Mouse (Mus musculus) neural tube, embryonic 13.5 days (tissue): ENCODE results near the gene Rnf150. TPM values are rescaled to one million over a fixed set of nuclear protein-coding genes. Genes with fewer than 3 reads are reported as not detected.
A peak's percentile ranks its signal among the peaks of the same experiment; 100 is the strongest.
"Not testable (repeated sequence)": the region's sequence is repeated elsewhere in the genome, so short reads cannot be mapped to it uniquely, and the experiment has no call there.

Experiments used
- ATAC-seq: fragments of 200-750 bp; cut with Nextera tagmentation; 2 replicates; pipeline ENCODE4 v1.8.0; 2017; ENCODE audit warnings: low read depth, mild to moderate bottlenecking, moderate TSS enrichment, moderate library complexity
- H3K27ac ChIP-seq: fragments of 300-500 bp; sonication (generic); replicated peaks from 2 replicates; pipeline ENCODE4 v1.5.1; 2015; ENCODE audit warnings: moderate library complexity, mild to moderate bottlenecking, inconsistent platforms
- H3K27me3 ChIP-seq: fragments of 300-500 bp; sonication (generic); 2 replicates; pipeline ENCODE4 v1.6.1; 2015; ENCODE audit warnings: mild to moderate bottlenecking, inconsistent platforms
- H3K36me3 ChIP-seq: fragments of 300-500 bp; sonication (generic); 2 replicates; pipeline ENCODE4 v1.6.1; 2015; ENCODE audit warnings: mild to moderate bottlenecking, inconsistent platforms
- H3K4me1 ChIP-seq: fragments of 300-500 bp; sonication (generic); replicated peaks from 2 replicates; pipeline ENCODE4 v1.6.1; 2015; ENCODE audit warnings: inconsistent platforms
- H3K4me2 ChIP-seq: fragments of 300-500 bp; sonication (generic); 2 replicates; pipeline ENCODE4 v1.6.1; 2015; ENCODE audit warnings: inconsistent platforms, mild to moderate bottlenecking, moderate library complexity
- H3K4me3 ChIP-seq: fragments of 300-500 bp; sonication (generic); 2 replicates; pipeline ENCODE4 v1.5.1; 2015; ENCODE audit warnings: mild to moderate bottlenecking, inconsistent platforms
- H3K9ac ChIP-seq: fragments of 300-500 bp; sonication (generic); 2 replicates; pipeline ENCODE4 v1.6.1; 2015; ENCODE audit warnings: moderate library complexity, mild to moderate bottlenecking, inconsistent platforms
- H3K9me3 ChIP-seq: fragments of 300-500 bp; sonication (generic); 2 replicates; pipeline ENCODE4 v1.6.1; 2016; ENCODE audit warnings: inconsistent platforms
- WGBS: fragments of 180-500 bp; shearing (Covaris S2); methylation state at CpG from one replicate; pipeline ENCODE4 v1.1.7; 2015; 5-methylcytosine and 5-hydroxymethylcytosine counted together
- polyA plus RNA-seq: library from polyadenylated mRNA; unstranded; fragments of >200 nt; fragmentation: Nextera tagmentation; extraction: Ambion mirVana; gene quantifications from 2 replicates; pipeline ENCODE4 v1.2.1, GENCODE M21; 2015

The Rnf150 gene
- polyA plus RNA-seq, 1 experiment from 2014 or later, result 3.0 TPM

- 96% methylated on average over 6 of the region's 6 CpGs for WGBS
- H3K4me1 ChIP-seq, result peaks cover 14% of the 10 kb centered on the region
- no peaks in the 10 kb centered on the region for H3K9me3 ChIP-seq
- ATAC-seq, result no peak
- H3K27me3 ChIP-seq, result no peaks in the 10 kb centered on the region
- H3K4me3 ChIP-seq, result no peak overlapping the region
- no peaks in the 10 kb centered on the region for H3K36me3 ChIP-seq
- H3K4me2 ChIP-seq, result no peak overlapping the region
- H3K9ac ChIP-seq, result no peak overlapping the region
- H3K27ac ChIP-seq, result no peak overlapping the region
These were observed 200.9 kb downstream of the Rnf150 start for GRCm38 (mm10) chr8:83064096-83064495.

- peaks cover 14% of the 10 kb centered on the region for H3K4me1 ChIP-seq
- no peak overlapping the region for H3K4me2 ChIP-seq
- no peaks in the 10 kb centered on the region for H3K9me3 ChIP-seq
- no peak overlapping the region for H3K9ac ChIP-seq
- H3K27ac ChIP-seq, result no peak overlapping the region
- H3K4me3 ChIP-seq, result no peak overlapping the region
- no peaks in the 10 kb centered on the region for H3K27me3 ChIP-seq
- no peaks in the 10 kb centered on the region for H3K36me3 ChIP-seq
- 90% methylated on average over 6 of the region's 6 CpGs for WGBS
- ATAC-seq, result no peak
These were observed 202.9 kb downstream of the Rnf150 start for GRCm38 (mm10) chr8:83066076-83066475.

- no peaks in the 10 kb centered on the region for H3K36me3 ChIP-seq
- 75% methylated on average over 3 of the region's 3 CpGs for WGBS
- H3K9me3 ChIP-seq, result no peaks in the 10 kb centered on the region
- H3K4me2 ChIP-seq, result no peak overlapping the region
- no peak overlapping the region for H3K27ac ChIP-seq
- no peak for ATAC-seq
- no peak overlapping the region for H3K9ac ChIP-seq
- H3K4me3 ChIP-seq, result no peak overlapping the region
- H3K4me1 ChIP-seq, result peaks cover 7% of the 10 kb centered on the region; the same call in 1 of the 2 replicates
- H3K27me3 ChIP-seq, result no peaks in the 10 kb centered on the region
These were observed 203.7 kb downstream of the Rnf150 start for GRCm38 (mm10) chr8:83066846-83067245.

GRCm38 (mm10) chr8:83067906-83068305 is 204.8 kb downstream of the Rnf150 start:
- ATAC-seq, result no peak

GRCm38 (mm10) chr8:83074248-83074647 is 211.1 kb downstream of the Rnf150 start:
- WGBS, result 85% methylated on average over 3 of the region's 3 CpGs
- H3K4me1 ChIP-seq, result peaks cover 10% of the 10 kb centered on the region; the same call in 1 of the 2 replicates

More at GRCm38 (mm10) chr8:83067906-83068305, 204.8 kb downstream of the Rnf150 start:
- H3K9ac ChIP-seq, result no peak overlapping the region
- H3K4me1 ChIP-seq, result no peaks in the 10 kb centered on the region
- 85% methylated on average over 7 of the region's 7 CpGs for WGBS
- no peak overlapping the region for H3K27ac ChIP-seq
- no peaks in the 10 kb centered on the region for H3K27me3 ChIP-seq
- no peaks in the 10 kb centered on the region for H3K36me3 ChIP-seq
- no peaks in the 10 kb centered on the region for H3K9me3 ChIP-seq
- no peak overlapping the region for H3K4me2 ChIP-seq
- H3K4me3 ChIP-seq, result no peak overlapping the region

GRCm38 (mm10) chr8:83076621-83077020 is 213.5 kb downstream of the Rnf150 start:
- Histone ChIP-seq H3K27me3 (no peaks in the 10 kb centered on the region), H3K4me1 (peaks cover 14% of the 10 kb centered on the region), H3K4me2 (no peak overlapping the region), H3K36me3 (no peaks in the 10 kb centered on the region), H3K9ac (no peak overlapping the region), H3K27ac (no peak overlapping the region), H3K4me3 (no peak overlapping the region), H3K9me3 (no peaks in the 10 kb centered on the region)
- ATAC-seq, result no peak
- WGBS, result 84% methylated on average over 1 of the region's 1 CpGs

More at GRCm38 (mm10) chr8:83074248-83074647, 211.1 kb downstream of the Rnf150 start:
- Histone ChIP-seq H3K27me3 (no peaks in the 10 kb centered on the region), H3K27ac (no peak overlapping the region), H3K9me3 (no peaks in the 10 kb centered on the region), H3K4me3 (no peak overlapping the region), H3K36me3 (no peaks in the 10 kb centered on the region), H3K9ac (no peak overlapping the region), H3K4me2 (no peak overlapping the region)
- ATAC-seq, result no peak

GRCm38 (mm10) chr8:83077329-83077728 is 214.2 kb downstream of the Rnf150 start:
- ATAC-seq, result no peak
- no peak overlapping the region for H3K9ac ChIP-seq
- H3K4me1 ChIP-seq, result peaks cover 14% of the 10 kb centered on the region
- H3K36me3 ChIP-seq, result no peaks in the 10 kb centered on the region
- no peaks in the 10 kb centered on the region for H3K27me3 ChIP-seq
- no peak overlapping the region for H3K27ac ChIP-seq
- no peak overlapping the region for H3K4me2 ChIP-seq
- WGBS, result 75% methylated on average over 2 of the region's 2 CpGs
- no peaks in the 10 kb centered on the region for H3K9me3 ChIP-seq
- H3K4me3 ChIP-seq, result no peak overlapping the region

GRCm38 (mm10) chr8:83078701-83079533 is 215.8 kb downstream of the Rnf150 start:
- H3K4me3 ChIP-seq, result no peak overlapping the region
- no peak overlapping the region for H3K4me2 ChIP-seq
- no peaks in the 10 kb centered on the region for H3K27me3 ChIP-seq
- H3K4me1 ChIP-seq, result peaks cover 14% of the 10 kb centered on the region
- H3K27ac ChIP-seq, result no peak overlapping the region
- H3K9me3 ChIP-seq, result no peaks in the 10 kb centered on the region
- ATAC-seq, result peak; percentile 74
- 60% methylated on average over 12 of the region's 12 CpGs for WGBS
- H3K36me3 ChIP-seq, result no peaks in the 10 kb centered on the region
- no peak overlapping the region for H3K9ac ChIP-seq

- 88% methylated on average over 5 of the region's 5 CpGs for WGBS
- no peak for ATAC-seq
- Histone ChIP-seq H3K4me1 (peaks cover 14% of the 10 kb centered on the region), H3K36me3 (no peaks in the 10 kb centered on the region), H3K9ac (no peak overlapping the region), H3K27me3 (no peaks in the 10 kb centered on the region), H3K4me2 (no peak overlapping the region), H3K9me3 (no peaks in the 10 kb centered on the region), H3K27ac (no peak overlapping the region), H3K4me3 (no peak overlapping the region)
These were observed 216.3 kb downstream of the Rnf150 start for GRCm38 (mm10) chr8:83079534-83079844.

GRCm38 (mm10) chr8:83081266-83081665 is 218.1 kb downstream of the Rnf150 start:
- 75% methylated on average over 4 of the region's 4 CpGs for WGBS
- no peaks in the 10 kb centered on the region for H3K36me3 ChIP-seq
- H3K4me3 ChIP-seq, result no peak overlapping the region
- H3K9ac ChIP-seq, result no peak overlapping the region
- H3K4me2 ChIP-seq, result no peak overlapping the region
- peaks cover 14% of the 10 kb centered on the region for H3K4me1 ChIP-seq
- H3K27me3 ChIP-seq, result no peaks in the 10 kb centered on the region
- no peak for ATAC-seq
- H3K9me3 ChIP-seq, result no peaks in the 10 kb centered on the region
- no peak overlapping the region for H3K27ac ChIP-seq

- H3K9me3 ChIP-seq, H3K27ac ChIP-seq, ATAC-seq, H3K36me3 ChIP-seq, H3K4me2 ChIP-seq, H3K9ac ChIP-seq, H3K4me3 ChIP-seq, H3K27me3 ChIP-seq: not testable (repeated sequence)
- peaks cover 14% of the 10 kb centered on the region for H3K4me1 ChIP-seq
- 82% methylated on average over 8 of the region's 8 CpGs for WGBS
These were observed 218.7 kb downstream of the Rnf150 start for GRCm38 (mm10) chr8:83081806-83082205.

- no peak overlapping the region for H3K9ac ChIP-seq
- no peaks in the 10 kb centered on the region for H3K27me3 ChIP-seq
- H3K4me1 ChIP-seq, result peaks cover 14% of the 10 kb centered on the region
- H3K4me3 ChIP-seq, result no peak overlapping the region
- H3K27ac ChIP-seq, result no peak overlapping the region
- H3K4me2 ChIP-seq, result no peak overlapping the region
- WGBS, result 88% methylated on average over 7 of the region's 7 CpGs
- no peaks in the 10 kb centered on the region for H3K9me3 ChIP-seq
- ATAC-seq, result no peak
- H3K36me3 ChIP-seq, result no peaks in the 10 kb centered on the region
These were observed 219.1 kb downstream of the Rnf150 start for GRCm38 (mm10) chr8:83082251-83082650.

- Histone ChIP-seq H3K9ac (no peak overlapping the region), H3K4me3 (no peak overlapping the region), H3K27me3 (no peaks in the 10 kb centered on the region), H3K36me3 (no peaks in the 10 kb centered on the region), H3K9me3 (no peaks in the 10 kb centered on the region), H3K27ac (no peak overlapping the region), H3K4me2 (no peak overlapping the region), H3K4me1 (peaks cover 12% of the 10 kb centered on the region)
- no peak for ATAC-seq
- 77% methylated on average over 6 of the region's 6 CpGs for WGBS
These were observed 220.3 kb downstream of the Rnf150 start for GRCm38 (mm10) chr8:83083452-83083851.
